Mouse (Mus musculus) brown adipose tissue, adult 24 weeks (tissue): ENCODE measurements around the gene Dcaf11. TPM values are rescaled to one million over a fixed set of nuclear protein-coding genes. Genes with fewer than 3 reads are reported as not detected.

Source experiments
- H3K27ac ChIP-seq: fragments of 200-500 bp; replicated peaks from 2 replicates; pipeline ENCODE4 v1.5.1; 2012; ENCODE audit warnings: low read depth, mild to moderate bottlenecking, low read length
- H3K4me1 ChIP-seq: fragments of 200-500 bp; 2 replicates; pipeline ENCODE4 v1.6.1; 2012; ENCODE audit warnings: low read length, mixed read lengths; ENCODE audit not compliant: control insufficient read depth, insufficient read depth, insufficient read length
- H3K4me3 ChIP-seq: fragments of 200-500 bp; 2 replicates; pipeline ENCODE4 v1.5.1; 2012; ENCODE audit warnings: low read depth, mild to moderate bottlenecking, low read length, moderate library complexity; ENCODE audit not compliant: insufficient read depth
- polyA plus RNA-seq: library from polyadenylated mRNA; stranded (reverse); fragments of >200 nt; gene quantifications from 2 replicates; pipeline ENCODE4 v1.2.4, GENCODE M21; 2012; ENCODE audit not compliant: missing spikeins, insufficient read depth, insufficient read length

Dcaf11 gene
- polyA plus RNA-seq, 1 experiment: 56.7 TPM

DNA sequence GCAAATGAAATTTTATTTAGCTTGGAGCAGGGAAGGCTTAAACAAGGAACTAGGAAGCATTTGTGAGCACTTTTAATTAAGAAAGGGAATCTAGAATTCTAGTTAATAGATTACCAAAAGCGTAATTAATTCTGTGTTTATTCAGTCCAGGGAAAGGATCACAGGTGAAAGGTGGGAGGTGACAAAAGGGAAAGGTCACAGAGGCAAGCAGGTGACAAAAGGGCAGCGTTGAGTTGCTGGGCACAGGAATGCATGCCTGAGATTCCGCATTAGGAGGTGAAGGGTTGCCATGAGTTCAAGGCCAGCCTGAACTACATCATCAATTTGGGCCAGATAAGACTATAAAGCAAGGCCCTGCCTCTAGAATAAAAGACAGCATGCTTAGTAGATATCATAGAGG is 7.7 kb downstream of the Dcaf11 start:
- Histone ChIP-seq H3K27ac (no peak overlapping the region), H3K4me3 (no peak overlapping the region), H3K4me1 (no peaks in the 10 kb centered on the region)

DNA sequence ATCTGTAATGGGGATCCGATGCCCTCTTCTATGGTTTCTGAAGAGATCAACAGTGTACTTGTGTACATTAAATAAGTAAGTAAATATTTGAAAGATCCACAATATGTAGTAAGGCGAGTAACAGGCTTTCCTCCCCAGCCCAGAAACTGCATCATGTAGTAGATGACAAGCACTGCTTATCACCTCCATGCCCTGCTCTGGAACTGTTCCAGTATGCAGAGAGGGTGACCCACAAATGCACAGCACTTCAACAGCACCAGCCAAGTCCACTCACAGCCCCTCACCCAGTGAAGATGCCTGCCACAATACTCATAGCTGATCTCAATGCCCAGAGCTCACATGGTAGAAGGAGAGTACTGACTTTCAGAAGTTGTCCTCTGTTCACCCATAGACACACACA is 10.8 kb downstream of the Dcaf11 start:
- H3K27ac ChIP-seq: no peak overlapping the region
- H3K4me1 ChIP-seq: no peaks in the 10 kb centered on the region
- no peak overlapping the region for H3K4me3 ChIP-seq

DNA sequence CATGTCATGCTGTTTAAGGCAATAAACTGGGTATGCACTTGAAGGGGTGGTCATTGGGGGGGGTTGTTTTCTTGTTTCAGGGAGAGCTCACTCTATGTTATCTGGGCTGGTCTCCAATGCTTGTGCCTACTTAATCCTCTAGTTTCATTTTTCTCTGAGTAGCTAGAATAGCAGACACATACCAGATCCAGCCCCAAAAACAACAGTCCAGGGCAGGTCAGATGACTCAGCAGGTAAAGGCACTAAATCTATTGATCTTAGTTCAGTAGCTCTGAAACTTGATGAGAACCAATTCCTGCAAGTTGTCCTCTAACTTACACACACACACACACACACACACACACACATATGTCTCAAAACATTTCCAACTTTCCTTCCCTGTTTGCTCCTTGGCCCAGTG is 12.0 kb downstream of the Dcaf11 start:
- Histone ChIP-seq H3K4me1 (no peaks in the 10 kb centered on the region), H3K27ac (no peak overlapping the region), H3K4me3 (no peak overlapping the region)

DNA sequence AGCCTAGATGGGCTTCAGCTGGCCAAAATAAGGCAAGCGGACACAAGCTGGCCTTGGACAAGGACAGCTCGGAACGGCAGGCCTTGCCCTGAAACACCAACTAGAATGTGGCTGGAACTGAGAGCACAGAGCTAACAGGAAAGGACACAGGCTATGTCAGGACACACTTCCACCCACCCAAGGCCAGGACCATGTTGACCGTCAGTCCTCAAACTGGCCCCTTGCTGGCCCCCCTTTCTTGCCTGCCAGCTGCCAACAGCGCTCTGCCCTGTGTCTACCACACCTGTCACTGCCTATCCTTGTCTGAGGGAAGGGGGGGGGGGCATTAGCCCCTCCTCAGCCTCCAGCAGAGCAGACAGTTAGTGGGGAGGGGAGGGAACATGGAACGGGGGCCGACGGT is 15.5 kb downstream of the Dcaf11 start, which contains the start of gene Fitm1:
TSS of gene Fitm1 (plus strand) at position 316 of the 400 bp plus-strand sequence.
- H3K27ac ChIP-seq: no peak within 1 kb of the TSS
- no peaks in the 10 kb centered on the region for H3K4me1 ChIP-seq
- H3K4me3 ChIP-seq: no peak within 1 kb of the TSS

DNA sequence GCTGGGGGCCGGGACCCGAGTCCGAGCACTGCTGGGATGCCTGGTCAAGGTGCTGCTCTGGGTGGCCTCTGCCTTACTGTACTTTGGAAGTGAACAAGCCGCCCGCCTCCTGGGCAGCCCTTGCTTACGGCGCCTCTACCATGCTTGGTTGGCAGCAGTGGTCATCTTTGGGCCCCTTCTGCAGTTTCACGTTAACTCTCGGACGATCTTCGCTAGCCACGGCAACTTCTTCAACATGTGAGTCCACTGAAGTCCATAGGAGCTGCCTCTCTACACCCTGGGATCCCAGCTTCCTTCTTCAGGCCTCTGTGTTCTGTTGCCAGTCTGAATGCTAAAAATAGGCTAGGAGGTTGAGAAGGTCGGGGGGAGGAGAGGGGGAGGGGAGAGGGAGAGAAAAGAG is 15.9 kb downstream of the Dcaf11 start:
- Histone ChIP-seq H3K4me1 (no peaks in the 10 kb centered on the region), H3K4me3 (no peak overlapping the region), H3K27ac (no peak overlapping the region)

DNA sequence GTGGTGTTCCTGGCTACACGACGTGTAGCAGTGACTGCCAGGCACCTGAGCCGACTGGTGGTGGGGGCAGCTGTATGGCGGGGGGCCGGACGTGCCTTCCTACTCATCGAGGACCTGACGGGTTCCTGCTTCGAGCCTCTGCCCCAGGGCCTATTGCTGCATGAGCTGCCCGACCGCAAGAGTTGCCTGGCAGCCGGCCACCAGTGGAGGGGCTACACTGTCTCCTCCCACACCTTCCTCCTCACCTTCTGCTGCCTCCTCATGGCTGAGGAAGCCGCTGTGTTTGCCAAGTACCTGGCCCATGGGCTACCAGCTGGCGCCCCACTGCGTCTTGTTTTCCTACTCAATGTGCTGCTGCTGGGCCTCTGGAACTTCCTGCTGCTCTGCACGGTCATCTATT is 16.6 kb downstream of the Dcaf11 start:
- H3K27ac ChIP-seq: no peak overlapping the region
- no peak overlapping the region for H3K4me3 ChIP-seq
- H3K4me1 ChIP-seq: no peaks in the 10 kb centered on the region

DNA sequence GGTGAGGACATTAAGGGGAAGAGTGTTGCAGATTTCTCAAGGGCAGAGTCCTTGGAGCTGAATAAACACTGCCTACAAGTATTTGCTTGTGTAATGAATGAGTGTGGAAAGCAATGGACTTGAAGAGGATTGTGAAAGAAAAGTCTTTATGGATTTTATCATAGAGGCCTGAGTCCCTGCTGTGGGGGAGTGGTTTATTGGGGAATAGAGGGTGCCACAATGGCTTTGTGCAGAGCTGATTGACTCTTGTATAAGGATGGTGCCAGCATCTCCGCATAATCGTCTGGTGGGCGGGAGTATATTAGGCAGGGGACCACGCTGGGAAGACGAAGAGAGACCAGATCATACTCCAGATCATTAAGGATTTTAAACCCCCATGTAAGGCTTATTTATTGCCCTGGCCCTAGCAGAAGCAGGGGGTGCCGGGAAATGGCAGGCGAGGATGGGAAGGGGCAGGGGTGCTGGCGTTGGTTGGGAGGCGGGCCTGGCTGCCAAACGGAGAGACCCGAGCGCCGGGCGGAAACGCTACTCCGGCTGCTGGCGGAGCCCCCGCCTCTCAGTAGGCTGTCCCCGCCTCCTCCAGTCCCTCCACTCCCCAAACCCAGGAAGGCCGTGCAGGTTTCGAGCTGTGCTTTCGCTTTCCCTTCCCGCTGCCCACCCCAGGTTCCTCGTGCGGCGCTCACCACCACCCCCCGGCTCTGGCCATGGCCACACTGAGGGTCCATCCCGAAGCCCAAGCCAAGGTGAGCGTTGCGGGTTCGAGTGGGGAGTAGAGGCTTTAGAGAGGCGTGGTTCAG is 18.3 kb downstream of the Dcaf11 start, which contains the start of gene Psme1:
TSS of gene Psme1 (plus strand) at position 253 of the 797 bp plus-strand sequence.
- peak within 1 kb of the TSS; percentile 76 for H3K27ac ChIP-seq
- peak within 1 kb of the TSS; percentile 87 for H3K4me3 ChIP-seq
- H3K4me1 ChIP-seq: no peaks in the 10 kb centered on the region

DNA sequence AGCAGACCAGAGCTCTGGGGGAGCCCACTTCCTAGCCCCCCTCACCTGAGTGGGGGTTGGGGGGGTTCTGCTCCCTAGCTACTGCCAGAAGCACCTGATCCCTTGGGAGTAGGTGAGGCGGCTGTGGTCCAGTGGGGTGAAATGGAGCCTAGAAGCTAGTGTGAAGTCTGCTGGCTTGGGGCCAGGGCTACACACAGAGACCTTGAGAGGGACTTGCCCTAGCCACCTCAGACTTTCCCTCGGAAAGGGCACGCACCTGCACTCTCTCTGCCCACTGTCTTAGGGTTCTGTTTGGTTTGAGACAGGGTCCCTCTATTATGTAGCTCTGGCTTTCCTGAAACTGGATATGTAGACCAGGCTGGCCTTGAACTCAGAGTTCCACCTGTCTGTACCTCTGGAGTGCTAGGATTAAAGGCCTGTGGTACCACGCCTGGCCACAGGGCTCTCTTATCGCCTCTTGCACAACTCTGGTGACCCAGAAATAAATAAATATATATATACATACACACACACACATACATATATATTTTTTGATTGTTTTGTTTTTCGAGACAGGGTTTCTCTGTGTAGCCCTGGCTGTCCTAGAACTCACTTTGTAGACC is 19.0 kb downstream of the Dcaf11 start:
- Histone ChIP-seq H3K4me3 (peak overlapping the region; percentile 87), H3K27ac (peak overlapping the region; percentile 76), H3K4me1 (no peaks in the 10 kb centered on the region)

DNA sequence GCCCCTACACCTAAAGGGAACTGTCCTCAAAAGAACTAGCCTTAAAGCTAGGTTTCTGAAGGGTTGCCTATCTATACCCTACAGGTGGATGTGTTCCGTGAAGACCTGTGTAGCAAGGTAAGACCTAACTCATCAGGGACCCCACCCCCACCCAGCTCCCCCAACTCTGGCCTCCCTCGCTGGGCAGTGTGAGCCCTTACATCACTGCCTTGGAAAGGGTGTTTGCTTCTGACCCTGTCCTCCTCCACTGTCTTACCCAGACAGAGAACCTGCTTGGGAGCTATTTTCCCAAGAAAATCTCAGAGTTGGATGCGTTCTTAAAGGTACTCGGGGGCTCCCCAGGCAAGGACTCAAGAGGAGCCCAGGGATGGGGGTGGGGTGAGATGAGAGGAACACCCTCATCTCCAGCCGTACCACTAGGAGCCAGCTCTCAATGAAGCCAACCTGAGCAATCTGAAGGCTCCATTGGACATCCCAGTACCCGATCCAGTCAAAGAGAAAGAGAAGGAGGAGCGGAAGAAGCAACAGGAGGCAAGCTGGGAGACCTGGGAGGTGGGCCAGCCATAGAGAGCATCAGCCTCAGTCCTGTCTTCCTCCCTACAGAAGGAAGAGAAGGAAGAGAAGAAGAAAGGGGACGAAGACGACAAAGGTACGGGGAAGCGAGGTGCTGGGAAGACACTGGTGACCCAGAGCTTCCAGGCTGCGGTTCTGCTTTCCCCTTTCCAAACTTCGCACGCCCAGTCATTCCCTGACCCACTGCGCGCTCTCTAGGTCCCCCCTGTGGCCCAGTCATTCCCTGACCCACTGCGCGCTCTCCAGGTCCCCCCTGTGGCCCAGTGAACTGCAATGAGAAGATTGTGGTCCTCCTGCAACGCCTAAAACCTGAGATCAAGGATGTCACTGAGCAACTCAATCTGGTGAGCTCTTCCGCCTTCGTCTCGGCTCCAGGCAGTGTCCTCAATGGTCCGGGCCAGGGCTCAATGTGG is 20.0 kb downstream of the Dcaf11 start:
- Histone ChIP-seq H3K4me1 (no peaks in the 10 kb centered on the region), H3K4me3 (no peak overlapping the region), H3K27ac (no peak overlapping the region)

DNA sequence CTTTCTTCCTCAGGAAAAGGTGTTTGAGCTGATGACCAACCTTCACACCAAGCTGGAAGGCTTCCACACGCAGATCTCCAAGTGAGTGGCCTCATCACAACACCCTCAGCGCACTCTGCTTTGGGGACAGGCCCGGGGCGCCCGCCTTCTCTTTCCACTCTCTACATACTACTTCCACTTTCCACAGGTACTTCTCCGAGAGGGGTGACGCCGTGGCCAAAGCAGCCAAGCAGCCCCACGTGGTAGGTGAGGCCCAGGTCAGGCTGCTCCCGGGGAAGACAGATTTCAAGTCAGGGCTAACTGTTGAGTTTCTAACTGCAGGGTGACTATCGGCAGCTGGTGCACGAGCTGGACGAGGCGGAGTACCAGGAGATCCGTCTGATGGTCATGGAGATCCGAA is 20.9 kb downstream of the Dcaf11 start:
- no peak overlapping the region for H3K27ac ChIP-seq
- no peaks in the 10 kb centered on the region for H3K4me1 ChIP-seq
- H3K4me3 ChIP-seq: no peak overlapping the region

DNA sequence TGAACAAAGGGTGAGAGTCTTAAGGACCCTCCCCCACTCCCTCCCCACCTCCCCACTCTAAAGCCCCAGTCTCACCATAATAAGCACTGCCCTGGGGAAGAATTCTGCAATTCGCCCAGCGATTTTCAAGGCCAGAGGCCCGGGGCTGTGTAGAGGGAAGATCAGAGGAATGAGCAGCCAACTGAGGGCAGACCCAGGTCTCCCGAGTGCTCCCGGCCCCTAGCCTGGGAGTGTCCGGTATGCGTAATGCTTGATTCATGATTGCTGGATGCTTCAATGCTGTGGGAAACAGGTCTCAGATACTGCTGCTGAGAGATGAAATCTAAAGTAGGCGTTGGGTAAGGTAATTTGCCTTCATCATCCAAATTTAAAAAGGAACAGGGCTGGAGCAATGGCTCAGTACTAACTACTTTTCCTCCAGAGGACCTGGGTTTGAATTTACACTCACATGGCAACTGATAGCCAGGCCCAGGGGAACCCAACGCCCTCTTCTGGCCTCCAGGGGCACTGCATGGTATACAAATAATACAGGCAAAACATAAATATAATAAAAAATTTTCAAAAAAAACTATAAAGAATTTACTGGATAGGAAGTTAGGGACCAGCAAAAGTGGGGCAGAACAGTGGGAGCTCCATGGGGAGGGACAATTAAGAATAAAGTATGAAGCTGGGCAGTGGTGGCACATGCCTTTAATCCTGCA is 22.3 kb downstream of the Dcaf11 start:
- no peak overlapping the region for H3K27ac ChIP-seq
- H3K4me1 ChIP-seq: no peaks in the 10 kb centered on the region
- no peak overlapping the region for H3K4me3 ChIP-seq

DNA sequence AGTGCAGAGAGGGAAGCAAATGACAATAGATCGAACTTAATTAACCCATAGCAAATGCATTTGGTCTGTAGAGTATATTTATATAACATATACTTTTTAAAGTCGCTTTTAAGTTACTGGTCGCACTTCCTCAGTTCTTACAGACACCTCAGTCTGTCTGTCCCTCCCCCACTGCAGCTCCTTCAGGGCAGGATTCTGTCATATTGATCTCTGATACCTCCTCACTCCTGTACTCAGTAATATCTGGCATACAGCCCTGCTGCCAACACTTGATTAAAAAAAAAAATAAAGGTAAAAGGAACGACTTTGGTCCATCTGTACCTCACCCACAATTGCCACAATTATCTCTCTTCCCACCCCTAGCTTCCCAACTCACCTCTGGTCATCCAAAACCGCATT is 24.5 kb downstream of the Dcaf11 start:
- H3K4me1 ChIP-seq: no peaks in the 10 kb centered on the region
- H3K4me3 ChIP-seq: peak overlapping the region; percentile 81
- H3K27ac ChIP-seq: no peak overlapping the region

DNA sequence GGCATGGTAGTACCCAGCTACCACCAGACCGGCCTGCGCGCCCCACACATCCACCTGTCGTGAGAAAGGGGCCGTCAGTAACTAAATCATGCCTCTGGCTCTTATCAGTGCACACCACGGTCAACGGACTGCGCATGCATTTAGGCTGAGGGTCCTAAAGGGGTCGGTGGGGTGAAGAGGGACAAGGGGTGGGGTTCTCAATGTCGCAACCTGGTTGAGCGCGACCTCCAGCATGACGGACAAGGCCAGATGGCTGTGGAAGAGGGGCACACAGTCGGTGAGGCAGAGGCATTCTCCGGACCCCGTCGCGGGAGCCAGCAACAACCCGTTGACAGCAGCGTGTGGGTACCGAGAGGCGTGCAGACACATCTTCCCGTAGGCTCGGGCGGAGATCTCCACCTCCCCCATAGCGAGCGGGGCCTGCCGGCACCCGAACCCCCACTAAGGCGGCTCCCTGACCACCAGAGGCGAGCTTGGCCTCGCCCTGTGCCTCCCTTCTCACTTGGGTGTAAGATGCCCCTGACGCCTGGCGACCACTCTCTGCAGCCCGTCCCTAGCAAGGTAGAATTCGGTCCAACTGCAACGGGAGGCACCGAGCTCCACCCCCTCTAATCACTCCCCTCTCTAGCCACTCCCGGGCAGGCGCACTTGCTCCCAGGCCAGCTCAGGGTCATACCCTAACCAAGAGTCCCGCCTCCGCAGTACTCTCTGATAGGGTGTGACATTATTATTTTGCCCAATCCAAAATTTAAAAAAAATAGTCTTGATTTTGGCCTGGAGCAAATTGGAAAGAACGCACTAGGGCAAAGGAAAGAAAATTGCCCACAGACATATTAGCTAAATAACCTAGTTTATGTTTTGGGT is 25.1 kb downstream of the Dcaf11 start, which contains the start of gene Emc9:
TSS of gene Emc9 (minus strand) at position 601 of the 864 bp plus-strand sequence.
- peak within 1 kb of the TSS; percentile 81 for H3K4me3 ChIP-seq
- peaks cover 3% of the 10 kb centered on the region; the same call in 1 of the 2 replicates for H3K4me1 ChIP-seq
- peak within 1 kb of the TSS; percentile 55 for H3K27ac ChIP-seq

DNA sequence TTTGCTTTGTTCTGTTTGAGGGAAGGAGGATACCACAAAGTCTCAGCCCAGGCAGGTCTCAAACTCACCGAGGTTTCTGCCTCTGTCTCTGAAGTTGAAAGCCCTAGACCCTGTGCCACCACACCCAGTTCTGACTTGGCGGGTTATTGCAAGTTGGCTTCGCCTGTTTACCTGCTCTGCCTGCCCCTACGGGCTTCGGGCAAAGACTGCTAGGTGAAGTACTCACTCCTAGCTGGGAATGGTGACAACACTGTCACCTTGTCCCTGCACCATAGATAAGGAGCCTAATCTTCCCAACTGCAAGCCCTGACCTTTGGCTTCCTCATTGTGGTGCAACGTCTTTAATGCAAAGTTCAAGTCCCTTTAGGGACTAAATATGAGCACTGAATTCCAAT is 25.8 kb downstream of the Dcaf11 start:
- Histone ChIP-seq H3K4me1 (peaks cover 5% of the 10 kb centered on the region; the same call in 1 of the 2 replicates), H3K4me3 (no peak overlapping the region), H3K27ac (peak overlapping the region; percentile 32)
